Mouse (Mus musculus) lung, embryonic 14.5 days (tissue): Measurements from ENCODE around the gene Nat9. TPM values are rescaled to one million over a fixed set of nuclear protein-coding genes. Genes with fewer than 3 reads are reported as not detected.

ENCODE experiments used
- ATAC-seq: fragments of 200-750 bp; cut with Nextera tagmentation; 2 replicates; pipeline ENCODE4 v1.8.0; 2017; ENCODE audit warnings: mild to moderate bottlenecking, moderate TSS enrichment, moderate library complexity; ENCODE audit not compliant: insufficient read depth
- DNase-seq: peaks from one replicate; pipeline ENCODE4 v3.0.0-alpha.2; 2015
- H3K27ac ChIP-seq: fragments of 300-500 bp; sonication (generic); 2 replicates; pipeline ENCODE4 v1.5.1; 2014; ENCODE audit warnings: low read depth, mild to moderate bottlenecking, moderate library complexity
- H3K27me3 ChIP-seq: fragments of 300-500 bp; sonication (generic); 2 replicates; pipeline ENCODE4 v1.6.1; 2014; ENCODE audit warnings: low read length, control low read depth; ENCODE audit not compliant: insufficient read depth
- H3K36me3 ChIP-seq: fragments of 300-500 bp; sonication (generic); 2 replicates; pipeline ENCODE4 v1.6.1; 2014; ENCODE audit warnings: control low read depth; ENCODE audit not compliant: insufficient read depth
- H3K4me1 ChIP-seq: fragments of 300-500 bp; sonication (generic); 2 replicates; pipeline ENCODE4 v1.6.1; 2014; ENCODE audit warnings: antibody characterized with exemption, control low read depth; ENCODE audit not compliant: insufficient read depth
- H3K4me2 ChIP-seq: fragments of 300-500 bp; sonication (generic); 2 replicates; pipeline ENCODE4 v1.6.1; 2014; ENCODE audit warnings: mild to moderate bottlenecking
- H3K4me3 ChIP-seq: fragments of 300-500 bp; sonication (generic); 2 replicates; pipeline ENCODE4 v1.5.1; 2014; ENCODE audit warnings: low read depth, low read length
- H3K9ac ChIP-seq: fragments of 300-500 bp; sonication (generic); 2 replicates; pipeline ENCODE4 v1.6.1; 2014
- H3K9me3 ChIP-seq: fragments of 300-500 bp; sonication (generic); 2 replicates; pipeline ENCODE4 v1.6.1; 2016; ENCODE audit warnings: low read depth, low read length, control low read depth
- CTCF ChIP-seq: IDR thresholded peaks from 2 replicates; pipeline ENCODE4 v1.5.1; 2016; ENCODE audit warnings: antibody characterized with exemption, low read depth
- WGBS: fragments of 180-500 bp; shearing (Covaris S2); extraction: QIAGEN DNeasy Blood & Tissue Kit; methylation state at CpG from one replicate; pipeline ENCODE4 v1.1.7; 2014; 5-methylcytosine and 5-hydroxymethylcytosine counted together
- polyA plus RNA-seq: library from polyadenylated mRNA; unstranded; fragments of >200 nt; fragmentation: Nextera tagmentation; extraction: Ambion mirVana; gene quantifications from 2 replicates; pipeline ENCODE4 v1.2.1, GENCODE M21; 2014

Gene Nat9
- polyA plus RNA-seq, 1 experiment from 2014 or later = 17.9 TPM

DNA sequence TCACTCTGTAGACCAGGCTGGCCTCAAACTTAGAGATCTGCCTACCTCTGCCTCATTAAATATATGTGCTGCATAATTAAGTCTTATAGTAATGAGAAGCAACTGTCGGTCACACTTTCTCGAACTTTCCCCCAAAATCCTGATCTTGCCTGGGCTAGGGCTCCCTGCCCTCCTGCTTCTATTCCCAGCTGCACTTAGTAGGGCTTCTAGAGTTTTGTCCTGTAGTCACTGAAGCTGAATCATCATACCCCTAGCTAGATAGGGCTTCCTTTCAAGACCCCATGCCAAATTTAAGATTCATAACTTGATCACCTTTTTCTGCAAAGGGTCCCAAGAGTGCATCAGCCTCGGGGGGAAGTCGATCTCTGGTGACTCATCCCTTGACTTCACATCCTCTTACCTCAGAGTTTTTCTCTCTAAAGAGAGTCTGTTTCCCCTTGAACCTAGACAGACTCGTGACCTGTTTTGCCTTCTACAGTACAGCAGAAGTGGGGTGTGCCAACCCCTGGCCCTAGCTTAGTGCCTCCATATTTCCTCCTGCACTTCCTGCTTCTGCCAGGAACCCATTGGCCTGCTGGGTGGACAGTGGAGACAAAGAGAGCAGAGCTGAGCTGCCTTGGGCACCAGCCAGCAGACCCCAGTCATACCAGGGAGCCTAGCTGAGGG is 48.9 kb downstream of the Nat9 start:
- no peak for TF ChIP-seq CTCF
- no peaks in the 10 kb centered on the region for H3K27me3 ChIP-seq
- no peaks in the 10 kb centered on the region for H3K36me3 ChIP-seq
- 80% methylated on average over 5 of the region's 5 CpGs for WGBS
- no peak overlapping the region for H3K4me3 ChIP-seq
- no peak overlapping the region for H3K27ac ChIP-seq
- H3K4me1 ChIP-seq = no peaks in the 10 kb centered on the region
- ATAC-seq (no peak), DNase-seq (no peak)
- H3K9me3 ChIP-seq = no peaks in the 10 kb centered on the region
- no peak overlapping the region for H3K4me2 ChIP-seq
- no peak overlapping the region for H3K9ac ChIP-seq

DNA sequence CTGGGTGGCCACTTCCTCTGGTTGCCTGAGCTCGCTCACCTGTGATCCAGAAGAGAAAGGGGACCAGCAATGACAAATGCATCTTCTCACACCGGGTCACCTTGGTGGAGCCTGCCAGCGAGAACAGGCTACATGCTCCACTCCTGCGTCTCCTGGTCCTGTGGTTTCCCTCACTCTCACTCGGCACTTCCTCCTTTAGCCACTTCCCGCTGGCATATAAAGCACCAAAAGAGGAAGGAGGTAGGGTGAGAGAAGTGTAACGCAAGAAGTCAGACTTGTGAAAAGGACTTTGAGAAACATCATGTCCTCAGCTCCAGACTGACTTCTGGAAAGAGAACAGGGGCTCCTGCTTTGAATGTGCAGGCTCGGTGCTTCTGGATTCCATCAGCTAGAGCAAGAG is 53.9 kb downstream of the Nat9 start, which contains the start of gene Cd300lf:
TSS of gene Cd300lf (minus strand) at position 193 of the 400 bp plus-strand sequence.
- H3K4me1 ChIP-seq = no peaks in the 10 kb centered on the region
- H3K9me3 ChIP-seq = no peaks in the 10 kb centered on the region
- no peaks in the 10 kb centered on the region for H3K27me3 ChIP-seq
- no peak within 1 kb of the TSS for H3K9ac ChIP-seq
- no peak for DNase-seq
- H3K36me3 ChIP-seq = no peaks in the 10 kb centered on the region
- no peak within 1 kb of the TSS for H3K4me2 ChIP-seq
- no peak within 1 kb of the TSS for H3K4me3 ChIP-seq
- ATAC-seq = no peak
- WGBS = 69% methylated on average over 8 of the region's 8 CpGs
- TF ChIP-seq CTCF = no peak
- no peak within 1 kb of the TSS for H3K27ac ChIP-seq

Other genes with a start within 250 kb of the Nat9 start
- not detected in 2 replicates for gene Cd300c, start 218.7 kb downstream of the Nat9 start, polyA plus RNA-seq
- gene Cd300ld, start 197.9 kb downstream of the Nat9 start, polyA plus RNA-seq = 0.11 and 0.29 TPM in 2 replicates
- gene Cd300c2, start 186.0 kb downstream of the Nat9 start, polyA plus RNA-seq = 2.2 and 3.2 TPM in 2 replicates
- gene Cd300ld2, start 171.7 kb downstream of the Nat9 start, polyA plus RNA-seq = not detected in 2 replicates
- gene Cd300ld4, start 160.8 kb downstream of the Nat9 start, polyA plus RNA-seq = not detected in 2 replicates
- not detected in 2 replicates for gene Cd300ld5, start 150.1 kb downstream of the Nat9 start, polyA plus RNA-seq
- gene Cd300ld3, start 139.4 kb downstream of the Nat9 start, polyA plus RNA-seq = not detected in 2 replicates
- gene Cd300e, start 125.7 kb downstream of the Nat9 start, polyA plus RNA-seq = not detected in 2 replicates
- 0.35 and 0.55 TPM in 2 replicates for gene Rab37, start 96.4 kb downstream of the Nat9 start, polyA plus RNA-seq
- gene Cd300lf, start 53.9 kb downstream of the Nat9 start, polyA plus RNA-seq = 0.91 and 1.1 TPM in 2 replicates
- gene Slc9a3r1, start 24.5 kb downstream of the Nat9 start, polyA plus RNA-seq = 52.3 and 52.6 TPM in 2 replicates
- gene Tmem104, start 372 bp downstream of the Nat9 start, polyA plus RNA-seq = 11.4 and 14.3 TPM in 2 replicates
- not detected in 2 replicates for gene Grin2c, start 79.4 kb upstream of the Nat9 start, polyA plus RNA-seq
- gene Fdxr, start 89.2 kb upstream of the Nat9 start, polyA plus RNA-seq = 8.8 and 10.4 TPM in 2 replicates
- gene Fads6, start 109.8 kb upstream of the Nat9 start, polyA plus RNA-seq = 0.14 and 0.18 TPM in 2 replicates
- not detected in 2 replicates for gene Otop2, start 119.3 kb upstream of the Nat9 start, polyA plus RNA-seq
- not detected in 2 replicates for gene Ush1g, start 134.2 kb upstream of the Nat9 start, polyA plus RNA-seq
- 0.12 TPM in 1 of 2 replicates, not detected in the other for gene Otop3, start 146.9 kb upstream of the Nat9 start, polyA plus RNA-seq
- gene Hid1, start 179.9 kb upstream of the Nat9 start, polyA plus RNA-seq = 7.4 and 9.2 TPM in 2 replicates
- 17.7 and 19.8 TPM in 2 replicates for gene Cdr2l, start 194.1 kb upstream of the Nat9 start, polyA plus RNA-seq
- gene Mrpl58, start 215.9 kb upstream of the Nat9 start, polyA plus RNA-seq = 230 and 242 TPM in 2 replicates
- gene Atp5h, start 232.1 kb upstream of the Nat9 start, polyA plus RNA-seq = 817 and 850 TPM in 2 replicates
- gene Kctd2, start 232.3 kb upstream of the Nat9 start, polyA plus RNA-seq = 21.6 and 22.2 TPM in 2 replicates